Mouse (Mus musculus) v-Abl transformed pro-B cells (cell line): ENCODE results near the gene Amer1.

Experiments
- in situ Hi-C, 2 experiments: fragments of 400-800 bp; cut with MboI; formaldehyde crosslinking; loops; one replicate each; pipeline ENCODE4 v1.15.1; 2025; ENCODE audit not compliant: unreplicated experiment in 2 of 2

The Amer1 gene

GRCm38 (mm10) chrX:95444776-95445111 is at the start of gene Amer1:
Amer1 (minus strand) TSS chrX:95444872.
- in situ Hi-C loops = loop anchor here (10.0 to 25.0 kb wide), 4 partner anchors 210 to 1082 kb away; partner anchors contain the start of genes Apoo (in 1 of the 2), Arhgef9 (in 1 of the 2), Fam90a1b (in 1 of the 2) and Zc4h2 (in 1 of the 2)

- in situ Hi-C loops = no loop called here
Observed at GRCm38 (mm10) chrX:95457166-95457565, 12.5 kb upstream of the Amer1 start.

GRCm38 (mm10) chrX:95445866-95446265 is 1.2 kb upstream of the Amer1 start:
- in situ Hi-C loops = loop anchor here (10.0 to 25.0 kb wide), 4 partner anchors 209 to 1084 kb away; partner anchors contain the start of genes Apoo (in 1 of the 2), Arhgef9 (in 1 of the 2), Fam90a1b (in 1 of the 2) and Zc4h2 (in 1 of the 2)

DNA sequence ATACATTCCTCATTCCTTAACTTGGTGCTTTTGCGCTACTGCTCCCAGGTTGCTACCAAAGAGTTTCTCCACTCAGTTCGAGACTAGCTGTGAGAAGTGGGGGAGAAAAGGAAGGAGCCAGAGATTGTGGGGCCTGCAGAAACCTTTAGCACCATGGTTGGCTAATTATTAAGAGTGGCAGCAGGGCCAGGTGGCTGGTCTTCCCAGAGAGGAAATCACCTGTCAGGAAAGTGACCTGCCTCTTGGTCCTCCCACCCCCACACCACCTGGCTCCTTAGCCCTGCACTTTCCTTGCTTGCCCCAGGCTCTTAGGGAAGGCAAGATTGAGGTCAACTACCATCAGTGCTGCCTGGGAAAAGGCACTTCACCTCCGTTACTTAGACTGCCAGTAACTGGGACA is 469 bp upstream of the Amer1 start:
- in situ Hi-C loops = loop anchor here (10.0 to 25.0 kb wide), 4 partner anchors 210 to 1083 kb away; partner anchors contain the start of genes Apoo (in 1 of the 2), Arhgef9 (in 1 of the 2), Fam90a1b (in 1 of the 2) and Zc4h2 (in 1 of the 2)

DNA sequence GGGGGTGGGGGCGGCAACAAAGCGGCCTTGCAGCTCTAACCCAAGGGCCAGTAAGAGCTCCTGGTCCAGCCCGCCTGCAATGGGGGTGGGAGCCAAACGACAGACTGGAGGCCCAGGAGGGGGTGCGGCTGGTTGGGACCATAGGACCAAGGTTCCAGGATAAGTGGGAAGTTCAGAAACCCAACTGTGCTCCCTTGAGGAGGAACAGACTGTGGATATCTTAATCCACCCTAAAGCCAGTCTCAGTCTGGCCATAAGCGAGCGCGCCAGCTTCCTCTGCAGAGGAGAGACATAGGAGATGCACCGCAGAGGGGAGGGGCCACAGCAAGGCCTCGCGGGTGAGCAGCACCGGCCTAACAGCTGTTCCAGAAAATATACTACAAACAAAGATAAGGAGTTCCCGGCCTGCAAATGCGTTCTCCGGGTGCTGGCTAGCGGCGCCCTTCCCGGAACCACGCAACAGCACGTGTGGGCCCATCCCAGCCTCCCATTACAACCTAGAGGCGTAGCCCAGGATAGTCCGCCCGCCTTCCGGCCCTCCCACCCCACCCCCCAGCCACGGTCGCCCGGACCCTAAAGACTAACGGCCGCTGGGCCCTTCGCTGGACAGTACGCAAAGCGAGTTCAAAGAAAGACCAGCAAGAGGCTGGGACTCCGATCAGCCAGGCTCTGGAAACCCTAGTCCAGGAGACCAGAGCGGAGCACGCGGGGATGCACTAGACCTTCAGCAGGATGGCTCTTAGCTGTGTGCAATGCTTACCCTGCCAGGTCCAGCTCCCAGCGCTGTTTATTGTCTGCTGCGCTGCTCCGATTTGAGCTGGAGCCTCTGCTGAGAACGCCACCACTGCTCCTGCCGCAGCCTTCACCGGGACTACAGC is 535 bp downstream of the Amer1 start:
- in situ Hi-C loops = loop anchor here (10.0 to 25.0 kb wide), 4 partner anchors 211 to 1082 kb away; partner anchors contain the start of genes Apoo (in 1 of the 2), Arhgef9 (in 1 of the 2), Fam90a1b (in 1 of the 2) and Zc4h2 (in 1 of the 2)

DNA sequence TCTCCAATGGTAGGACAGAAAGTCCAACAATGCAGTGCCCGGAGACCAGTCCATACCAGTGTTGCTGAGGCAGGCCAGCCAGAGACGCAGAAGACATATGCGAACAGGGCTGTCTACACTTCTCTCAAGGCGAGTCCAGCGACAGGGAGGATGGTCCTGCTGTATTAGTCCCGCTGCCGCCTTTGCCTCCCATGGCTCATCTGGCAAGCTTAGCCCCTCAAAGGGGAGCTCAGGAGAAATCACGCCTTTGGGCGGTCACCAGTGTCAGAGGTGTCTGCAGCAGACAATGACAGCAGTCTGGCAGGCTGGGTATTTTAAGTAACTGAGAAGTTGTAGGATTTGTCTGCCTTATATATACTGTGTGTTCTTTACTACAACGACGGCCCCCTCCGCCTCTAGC is 1.3 kb downstream of the Amer1 start:
- in situ Hi-C loops = loop anchor here (10.0 to 25.0 kb wide), 4 partner anchors 211 to 1081 kb away; partner anchors contain the start of genes Apoo (in 1 of the 2), Arhgef9 (in 1 of the 2), Fam90a1b (in 1 of the 2) and Zc4h2 (in 1 of the 2)

- in situ Hi-C loops = loop anchor here (10.0 to 25.0 kb wide), 4 partner anchors 213 to 1080 kb away; partner anchors contain the start of genes Apoo (in 1 of the 2), Arhgef9 (in 1 of the 2), Fam90a1b (in 1 of the 2) and Zc4h2 (in 1 of the 2)
Observed at GRCm38 (mm10) chrX:95442261-95442660, 2.4 kb downstream of the Amer1 start.

DNA sequence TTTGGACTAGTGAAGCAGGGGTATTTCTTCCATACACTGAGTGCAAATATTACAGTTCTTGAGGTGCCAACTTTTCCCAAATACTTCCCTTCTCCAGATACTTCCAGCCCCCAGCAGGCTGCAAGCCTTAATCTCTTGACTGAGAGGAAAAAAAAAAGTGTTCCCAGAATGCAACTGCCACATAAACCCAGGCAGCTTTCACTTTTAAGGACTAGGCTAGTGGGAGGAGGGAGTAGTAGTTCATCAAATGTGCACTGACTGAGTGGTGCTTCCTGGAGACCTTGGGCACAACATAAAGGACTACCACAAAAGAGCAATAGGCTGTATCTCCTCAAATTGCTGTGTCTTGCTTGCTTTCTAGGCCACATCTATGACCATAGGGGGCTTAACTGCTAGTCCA is 3.4 kb downstream of the Amer1 start:
- in situ Hi-C loops = loop anchor here (10.0 to 25.0 kb wide), 4 partner anchors 214 to 1079 kb away; partner anchors contain the start of genes Apoo (in 1 of the 2), Arhgef9 (in 1 of the 2), Fam90a1b (in 1 of the 2) and Zc4h2 (in 1 of the 2)

GRCm38 (mm10) chrX:95438491-95438890 is 6.2 kb downstream of the Amer1 start:
- in situ Hi-C loops = loop anchor here in 1 of 2 experiments (25.0 kb wide), 3 partner anchors 251 to 1076 kb away; partner anchors contain the start of genes Apoo, Arhgef9 and Fam90a1b

DNA sequence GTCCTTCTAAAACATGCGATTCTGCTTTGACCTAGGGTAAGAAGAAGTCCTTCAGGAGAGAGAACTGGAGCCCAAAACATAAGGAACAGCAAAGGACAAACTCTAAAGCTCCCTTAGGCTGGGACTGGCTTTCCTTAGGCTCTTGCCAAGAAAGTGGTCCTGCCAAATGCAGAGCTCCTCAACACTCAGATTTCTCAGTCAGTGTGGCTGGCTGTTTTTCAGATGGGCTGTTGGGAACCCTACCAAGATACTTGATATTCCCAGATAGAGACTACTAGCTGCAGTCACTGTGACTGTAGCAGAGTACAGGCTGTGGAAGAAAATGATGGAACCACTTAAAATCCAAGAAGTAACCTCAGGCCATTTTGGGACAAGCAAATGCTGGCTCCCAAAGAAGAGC is 7.4 kb downstream of the Amer1 start:
- in situ Hi-C loops = loop anchor here in 1 of 2 experiments (25.0 kb wide), 3 partner anchors 250 to 1075 kb away; partner anchors contain the start of genes Apoo, Arhgef9 and Fam90a1b

DNA sequence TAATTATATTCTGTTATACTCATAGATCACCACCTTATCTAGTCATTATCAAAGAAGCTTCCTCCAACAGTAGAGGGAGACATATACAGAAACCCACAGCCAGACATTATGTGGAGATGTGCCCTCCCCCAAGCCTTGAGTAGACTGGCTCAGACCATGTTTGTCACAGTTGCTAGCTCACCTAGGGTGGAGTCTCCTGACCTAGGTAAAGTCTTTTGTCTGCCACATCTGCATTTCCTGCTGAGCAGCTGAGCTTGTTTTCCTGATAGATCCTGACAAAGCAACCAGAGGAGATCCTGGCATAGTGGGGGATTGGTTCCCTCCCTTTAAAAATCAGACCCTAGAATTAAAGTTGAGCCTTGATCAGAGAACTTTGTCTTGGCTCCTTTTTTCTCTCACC is 71.6 kb downstream of the Amer1 start:
- in situ Hi-C loops = loop anchor here in 1 of 2 experiments (25.0 kb wide), 1 partner anchor 711 kb away; no protein-coding TSS in a partner anchor
